Mouse (Mus musculus) large intestine, adult 2 months (tissue): ENCODE data around the gene Rpl10a. TPM values are rescaled to one million over a fixed set of nuclear protein-coding genes. Genes with fewer than 3 reads are reported as not detected.
"Not testable (repeated sequence)": the region's sequence is repeated elsewhere in the genome, so short reads cannot be mapped to it uniquely, and the experiment has no call there.

ENCODE experiments used
- DNase-seq: peaks from one replicate; pipeline ENCODE4 v3.0.0-alpha.2; 2012; ENCODE audit warnings: low read depth, low spot score
- WGBS: fragments of 180-500 bp; shearing (Covaris S2); methylation state at CpG from one replicate; pipeline ENCODE4 v1.1.7; 2018; 5-methylcytosine and 5-hydroxymethylcytosine counted together
- polyA plus RNA-seq: library from polyadenylated mRNA; depleted of rRNA; stranded (reverse); fragments of >200 nt; gene quantifications from 2 replicates; pipeline ENCODE4 v1.2.3, GENCODE M21; 2012

Gene Rpl10a
- polyA plus RNA-seq, 1 experiment: 2,568 TPM

GRCm38 (mm10) chr17:28350466-28351352 is 22.4 kb downstream of the Rpl10a start, which contains the start of gene Tead3:
Tead3 (minus strand) TSS chr17:28350817.
- WGBS: under 1% methylated on average over 58 of the region's 73 CpGs
- DNase-seq: no peak

- 6% methylated on average over 29 of the region's 29 CpGs for WGBS
Measured at GRCm38 (mm10) chr17:28351353-28351890, 23.2 kb downstream of the Rpl10a start.

GRCm38 (mm10) chr17:28352018-28352417 is 23.7 kb downstream of the Rpl10a start:
- WGBS: 70% methylated on average over 11 of the region's 11 CpGs
- no peak for DNase-seq

More at GRCm38 (mm10) chr17:28351353-28351890, 23.2 kb downstream of the Rpl10a start:
- DNase-seq: no peak

- 91% methylated on average over 12 of the region's 12 CpGs for WGBS
- DNase-seq: no peak
Measured at GRCm38 (mm10) chr17:28355871-28356270, 27.6 kb downstream of the Rpl10a start.

- 31% methylated on average over 24 of the region's 24 CpGs for WGBS
- DNase-seq: not testable (repeated sequence)
Measured at GRCm38 (mm10) chr17:28358576-28359261, 30.4 kb downstream of the Rpl10a start.

GRCm38 (mm10) chr17:28360531-28361277 is 32.4 kb downstream of the Rpl10a start:
- no peak for DNase-seq
- 73% methylated on average over 9 of the region's 9 CpGs for WGBS

- WGBS: 43% methylated on average over 11 of the region's 11 CpGs
- DNase-seq: no peak
Measured at GRCm38 (mm10) chr17:28361921-28362652, 33.8 kb downstream of the Rpl10a start.

- DNase-seq: no peak
- WGBS: 13% methylated on average over 25 of the region's 25 CpGs
Measured at GRCm38 (mm10) chr17:28362653-28363292, 34.5 kb downstream of the Rpl10a start.

GRCm38 (mm10) chr17:28363507-28363906 is 35.2 kb downstream of the Rpl10a start:
- DNase-seq: no peak
- 62% methylated on average over 6 of the region's 6 CpGs for WGBS

GRCm38 (mm10) chr17:28365122-28365521 is 36.9 kb downstream of the Rpl10a start, which contains the start of gene Tulp1:
Tulp1 (minus strand) TSS chr17:28365222.
- no peak for DNase-seq
- 71% methylated on average over 8 of the region's 8 CpGs for WGBS

GRCm38 (mm10) chr17:28368449-28368848 is 40.2 kb downstream of the Rpl10a start:
- WGBS: 5% methylated on average over 13 of the region's 13 CpGs

GRCm38 (mm10) chr17:28369056-28369455 is 40.8 kb downstream of the Rpl10a start:
- WGBS: 51% methylated on average over 5 of the region's 5 CpGs
- DNase-seq: no peak

More at GRCm38 (mm10) chr17:28368449-28368848, 40.2 kb downstream of the Rpl10a start:
- DNase-seq: peak; percentile 48

GRCm38 (mm10) chr17:28371286-28371685 is 43.0 kb downstream of the Rpl10a start:
- WGBS: 22% methylated on average over 2 of the region's 2 CpGs
- DNase-seq: no peak

- no peak for DNase-seq
- 77% methylated on average over 1 of the region's 1 CpGs for WGBS
Measured at GRCm38 (mm10) chr17:28371941-28372340, 43.7 kb downstream of the Rpl10a start.

GRCm38 (mm10) chr17:28373821-28374220 is 45.5 kb downstream of the Rpl10a start:
- WGBS: 25% methylated on average over 10 of the region's 10 CpGs
- no peak for DNase-seq

GRCm38 (mm10) chr17:28374494-28374893 is 46.2 kb downstream of the Rpl10a start:
- no peak for DNase-seq
- WGBS: 28% methylated on average over 16 of the region's 16 CpGs

- DNase-seq: peak; percentile 33
- 5% methylated on average over 17 of the region's 17 CpGs for WGBS
Measured at GRCm38 (mm10) chr17:28375592-28376061, 47.4 kb downstream of the Rpl10a start.

- WGBS: 8% methylated on average over 6 of the region's 6 CpGs
- no peak for DNase-seq
Measured at GRCm38 (mm10) chr17:28380255-28380654, 52.0 kb downstream of the Rpl10a start.
